Mouse (Mus musculus): Measurements from ENCODE around the gene Wasf3.
"Not testable (repeated sequence)": the region's sequence is repeated elsewhere in the genome, so short reads cannot be mapped to it uniquely, and the experiment has no call there.

GRCm38 (mm10) chr5:146513823-146514222 lies 129.0 kb downstream of the Wasf3 start, which contains the start of gene Gm3402:
- not testable (repeated sequence) for TF ChIP-seq CTCF (IDR thresholded peaks at IDR 0.05; ENCODE audit: borderline replicate concordance, extremely low read depth, insufficient read depth, insufficient read length); POLR2A (IDR thresholded peaks at IDR 0.05; ENCODE audit: borderline replicate concordance, extremely low read depth, insufficient read depth, insufficient read length, poor library complexity, severe bottlenecking)

Measured in brain, embryonic 14.5 days (tissue).